Mouse (Mus musculus): ENCODE measurements at regions not wholly inside any gene's neighbourhood (a gene's known extent, or its start where the extent isn't known, plus 50 kb on each side); places are given as distances from the start of the nearest gene placed in this dataset.

DNA sequence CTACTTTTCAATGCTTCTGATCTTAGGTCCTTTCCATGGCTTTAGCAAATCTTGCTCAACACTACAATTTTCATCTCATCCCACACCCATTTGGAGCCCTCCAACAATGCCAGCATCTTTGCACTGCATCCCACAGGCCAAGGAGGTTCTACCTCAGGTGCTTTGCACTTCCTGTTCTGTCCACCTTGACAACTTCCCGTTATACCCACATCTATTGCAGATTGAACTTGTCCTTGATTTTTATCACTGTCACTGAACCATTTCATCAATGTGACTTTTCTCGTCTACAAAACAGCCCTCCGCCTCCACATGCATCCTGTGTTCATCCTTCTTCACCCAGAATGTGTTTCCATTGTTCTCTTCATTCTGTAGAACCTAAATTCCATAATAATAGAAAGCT, 150.0 kb upstream of the Btg1 start:
- no peak for TF ChIP-seq CTCF (IDR thresholded peaks at IDR 0.05; ENCODE audit: low read depth)
- no peak for TF ChIP-seq EP300 (optimal IDR thresholded peaks at IDR 0.05)

All from stomach, postnatal 0 days (tissue).